Mouse (Mus musculus) thymus, postnatal 36 days (tissue): ENCODE data around the gene Sfpq.

ENCODE experiments used
- DNase-seq, 2 experiments: peaks; one replicate each; pipeline ENCODE4 v3.0.0; 2022; ENCODE audit warnings: mixed read lengths in 2 of 2

Gene Sfpq

DNA sequence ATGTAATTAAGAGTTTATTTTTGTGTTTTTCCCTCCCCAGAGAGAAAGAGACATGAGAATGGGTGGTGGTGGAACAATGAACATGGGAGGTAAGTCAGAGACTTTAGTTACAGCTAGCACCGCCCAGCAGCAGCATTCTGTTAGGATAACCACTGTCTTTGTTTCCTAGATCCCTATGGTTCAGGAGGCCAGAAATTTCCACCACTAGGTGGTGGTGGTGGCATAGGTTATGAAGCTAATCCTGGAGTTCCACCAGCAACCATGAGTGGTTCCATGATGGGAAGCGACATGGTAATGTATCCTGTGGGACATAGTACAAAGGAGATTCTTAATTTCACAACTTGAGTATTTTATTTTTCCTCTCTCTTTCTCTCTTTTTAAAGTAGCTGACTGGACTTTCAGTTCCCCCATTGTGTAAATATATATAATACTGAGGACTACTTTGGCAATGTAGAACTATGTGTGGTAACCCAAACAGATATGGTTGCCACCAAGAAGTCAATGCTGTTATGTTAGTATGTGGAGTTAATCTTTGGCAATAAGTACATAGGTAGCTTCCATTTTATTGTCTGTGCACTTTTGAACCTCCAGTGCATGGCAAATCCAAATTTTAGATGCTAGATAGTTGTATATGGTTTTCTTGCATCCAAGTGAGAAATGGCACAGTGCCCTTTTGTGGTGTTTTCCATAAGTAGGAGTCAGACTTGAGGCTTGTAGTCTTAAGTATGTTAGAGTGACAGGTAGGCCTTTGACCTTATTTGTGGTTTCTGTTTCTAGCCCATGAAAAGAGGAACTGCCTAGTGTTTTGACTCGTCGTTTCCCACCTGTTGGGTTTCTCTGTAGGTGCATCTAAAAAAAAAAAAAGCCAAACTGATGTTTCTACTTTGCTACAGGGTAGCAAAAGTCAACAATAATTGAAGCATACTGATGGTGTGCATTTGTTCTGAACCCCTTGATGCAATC is 6.4 kb downstream of the Sfpq start:
- DNase-seq = no peak

DNA sequence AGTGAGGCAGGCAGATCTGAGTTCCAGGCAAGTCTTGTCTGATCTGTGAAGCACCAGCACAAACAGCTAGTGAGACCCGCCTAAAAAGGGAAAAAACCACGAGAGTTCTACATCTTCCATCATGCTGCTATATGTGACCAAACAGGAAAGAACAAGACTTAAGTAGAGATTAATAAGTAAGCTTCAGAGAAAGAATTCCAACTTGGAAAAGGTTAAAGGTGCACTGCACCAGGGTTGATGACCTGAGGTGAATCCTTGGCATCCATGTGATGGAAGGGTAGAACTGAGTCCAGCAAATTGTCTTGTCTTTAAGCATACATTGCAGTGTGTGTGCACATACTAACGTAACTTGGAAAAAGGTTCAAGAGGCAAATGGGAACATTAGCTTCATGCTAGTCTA is 16.0 kb downstream of the Sfpq start:
- no peak for DNase-seq

DNA sequence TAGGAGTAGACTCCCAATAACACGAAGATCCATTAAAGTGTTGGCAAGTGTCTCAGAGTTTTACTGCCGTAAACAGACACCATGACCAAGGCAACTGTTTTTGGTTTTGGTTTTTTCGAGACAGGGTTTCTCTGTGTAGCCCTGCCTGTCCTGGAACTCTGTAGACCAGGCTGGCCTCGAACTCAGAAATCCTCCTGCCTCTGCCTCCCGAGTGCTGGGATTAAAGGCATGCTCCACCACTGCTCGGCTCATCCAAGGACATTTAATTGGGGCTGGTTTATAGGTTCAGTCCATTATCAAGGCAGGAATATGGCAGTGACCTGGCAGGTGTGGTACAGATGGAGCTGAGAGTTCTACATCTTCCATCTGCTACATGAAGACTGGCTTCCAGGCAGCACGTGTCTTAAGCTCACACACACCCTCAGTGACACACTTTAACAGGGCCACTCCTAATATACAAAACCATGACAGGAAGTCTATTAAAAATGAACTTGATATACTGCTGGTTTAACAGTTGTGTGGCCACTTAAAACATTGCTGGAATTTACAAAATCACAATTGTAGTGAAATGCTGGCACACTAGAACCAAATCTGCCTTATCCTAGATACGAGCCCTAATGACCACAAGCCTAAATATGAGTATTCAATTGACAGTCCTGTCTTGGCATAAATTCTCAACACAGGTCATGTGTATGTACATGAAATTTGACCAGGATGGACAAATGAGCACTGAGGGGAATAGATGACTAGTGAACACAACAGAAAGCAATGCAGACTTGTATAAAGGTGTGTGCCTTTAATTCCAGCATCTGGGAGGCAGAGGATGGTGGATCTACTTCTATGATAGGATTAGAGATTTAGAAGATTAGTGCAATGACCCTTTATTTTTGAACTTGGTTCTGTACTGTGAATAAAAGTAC is 17.0 kb downstream of the Sfpq start:
- DNase-seq = no peak

DNA sequence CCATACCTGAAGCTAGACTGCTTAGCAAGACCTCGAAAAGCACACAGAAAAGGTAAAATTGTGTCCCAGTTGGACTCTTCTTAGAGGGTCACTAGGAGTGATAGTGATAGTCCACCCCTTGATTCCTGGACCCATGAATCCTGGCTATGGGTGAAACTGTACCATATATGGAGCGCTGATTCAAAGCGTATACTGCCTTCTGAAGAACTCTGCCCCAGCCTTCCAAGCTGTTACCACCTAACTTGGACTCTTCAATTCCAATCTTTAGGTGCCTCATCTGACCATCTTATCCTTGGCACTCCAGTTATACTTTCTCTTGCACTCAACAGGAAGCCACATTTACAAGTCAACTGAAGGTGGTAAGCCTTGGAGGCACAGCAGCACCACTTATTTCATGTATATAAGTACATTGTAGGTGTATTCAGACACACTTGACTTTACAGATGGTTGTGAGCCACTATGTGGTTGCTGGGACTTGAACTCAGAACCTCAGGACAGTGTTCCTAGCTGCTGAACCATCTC is 17.8 kb downstream of the Sfpq start:
- DNase-seq = no peak

DNA sequence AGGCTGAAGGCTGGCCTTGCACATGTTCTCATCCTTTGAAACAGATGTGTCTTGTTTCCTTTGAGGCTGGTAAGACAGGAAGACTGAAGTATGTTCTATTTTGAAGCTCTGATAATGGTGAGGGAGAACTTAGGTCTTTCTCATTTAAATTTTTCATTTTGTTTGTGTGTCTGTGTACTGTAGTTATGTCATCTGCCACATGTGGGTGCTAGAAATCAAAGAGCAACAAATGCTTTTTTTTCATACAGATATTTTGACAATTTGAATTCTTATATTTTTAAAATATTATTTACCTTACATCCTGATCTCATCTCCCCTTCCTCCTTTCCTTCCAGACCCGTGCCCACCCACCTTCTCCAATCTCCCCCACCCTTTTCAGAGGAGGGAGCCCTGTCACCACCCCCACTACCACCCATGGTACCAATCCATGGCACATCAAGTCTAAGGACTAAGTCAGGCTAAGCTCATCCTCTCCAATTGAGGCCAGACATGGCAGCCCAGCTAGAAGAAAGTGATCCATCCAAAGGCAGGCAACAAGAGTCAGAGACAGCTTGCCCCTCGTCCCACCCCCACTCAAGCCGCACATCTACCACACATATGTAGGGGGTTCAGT is 18.9 kb downstream of the Sfpq start:
- DNase-seq = no peak

- no peak for DNase-seq
These were observed 22.4 kb downstream of the Sfpq start for GRCm38 (mm10) chr4:127043540-127043939.

DNA sequence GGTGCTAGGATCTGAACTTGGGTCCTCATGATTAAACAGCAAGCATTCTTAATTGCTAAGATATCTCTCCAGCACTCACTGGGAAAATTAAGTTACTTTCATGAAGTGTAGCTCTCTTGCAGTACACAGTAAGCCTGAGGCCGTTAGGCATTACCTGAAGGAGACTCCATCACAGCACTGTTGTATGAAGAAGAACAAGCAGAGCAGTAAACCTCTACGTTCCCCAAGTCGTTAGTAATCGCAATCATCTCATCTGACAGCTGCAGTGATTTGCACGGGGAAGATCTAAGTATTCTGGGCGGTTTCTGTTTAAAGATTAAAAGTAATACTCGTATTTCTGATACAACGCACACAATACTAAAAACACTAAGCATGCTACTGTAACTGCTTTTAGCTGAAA is 30.0 kb downstream of the Sfpq start:
- no peak for DNase-seq

GRCm38 (mm10) chr4:127053071-127053470 is 31.9 kb downstream of the Sfpq start:
- DNase-seq = no peak

DNA sequence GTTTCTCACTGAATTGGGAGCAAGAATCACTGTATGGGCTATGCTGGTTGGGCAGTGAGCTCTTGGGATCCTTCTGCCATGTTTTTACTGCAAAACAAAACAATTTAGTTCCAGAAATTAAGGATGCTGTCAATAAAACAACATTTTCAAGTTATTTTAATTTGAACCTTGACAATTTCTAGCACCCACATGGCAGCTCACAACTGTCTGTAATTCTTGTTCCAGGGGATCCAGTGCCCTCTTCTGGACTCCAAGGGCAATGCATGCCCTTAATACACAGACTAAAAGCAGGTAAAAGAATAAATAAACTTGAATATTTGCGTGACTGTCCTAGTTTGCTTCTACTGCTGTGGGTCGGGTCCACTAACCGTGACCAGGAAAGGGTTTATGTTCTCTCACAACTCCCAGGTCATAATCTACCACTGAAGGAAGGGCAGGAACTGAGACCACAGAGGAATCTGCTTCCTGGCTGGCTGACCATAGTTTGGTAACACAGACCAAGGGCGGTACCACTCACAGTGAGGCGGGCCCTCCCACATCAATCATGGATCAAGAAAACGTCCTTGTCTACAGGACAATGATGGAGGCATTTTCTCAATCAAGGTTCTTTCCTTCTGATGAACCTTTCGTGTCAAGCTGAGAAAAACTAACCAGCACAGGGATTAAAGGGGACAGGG is 33.5 kb downstream of the Sfpq start:
- no peak for DNase-seq

DNA sequence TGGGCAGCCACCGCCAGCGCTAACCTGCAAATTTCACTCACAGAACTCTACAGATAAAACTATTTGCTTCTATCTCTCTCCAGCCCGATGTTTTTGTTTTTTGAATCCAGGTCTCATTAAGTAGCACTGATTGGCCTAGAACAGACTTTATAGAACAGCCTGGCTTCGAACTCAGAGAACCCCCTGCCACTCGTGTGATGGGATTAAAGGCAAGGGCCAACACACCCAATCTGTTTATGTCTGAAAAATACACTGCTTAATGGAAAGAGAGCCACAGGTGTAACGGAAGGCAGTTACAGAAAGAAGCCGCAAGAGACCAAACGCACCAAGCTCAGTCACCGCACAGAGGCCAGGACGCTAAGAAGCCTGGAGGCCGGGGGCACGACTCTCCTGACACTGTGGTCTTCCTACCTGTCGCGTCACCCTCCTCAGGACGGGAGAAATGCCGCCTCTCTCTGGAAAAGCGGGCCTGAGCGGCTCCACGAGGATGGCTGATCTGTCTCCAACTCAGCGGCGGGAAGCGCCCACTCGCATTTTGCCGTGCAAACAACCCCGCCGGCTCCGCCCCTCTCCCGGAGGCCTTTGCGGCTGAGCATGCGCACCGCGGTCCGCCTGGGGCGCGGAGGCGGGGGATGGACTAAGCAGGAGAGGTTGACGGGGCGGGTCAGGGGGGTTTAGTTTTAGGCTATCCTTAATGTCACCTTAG is 39.6 kb downstream of the Sfpq start, which contains the start of gene Zmym1:
Zmym1 (minus strand) TSS at position 568 of the 706 bp plus-strand sequence.
- peak; percentile 93 to 94 for DNase-seq

GRCm38 (mm10) chr4:127064051-127064450 is 42.9 kb downstream of the Sfpq start:
- no peak for DNase-seq

DNA sequence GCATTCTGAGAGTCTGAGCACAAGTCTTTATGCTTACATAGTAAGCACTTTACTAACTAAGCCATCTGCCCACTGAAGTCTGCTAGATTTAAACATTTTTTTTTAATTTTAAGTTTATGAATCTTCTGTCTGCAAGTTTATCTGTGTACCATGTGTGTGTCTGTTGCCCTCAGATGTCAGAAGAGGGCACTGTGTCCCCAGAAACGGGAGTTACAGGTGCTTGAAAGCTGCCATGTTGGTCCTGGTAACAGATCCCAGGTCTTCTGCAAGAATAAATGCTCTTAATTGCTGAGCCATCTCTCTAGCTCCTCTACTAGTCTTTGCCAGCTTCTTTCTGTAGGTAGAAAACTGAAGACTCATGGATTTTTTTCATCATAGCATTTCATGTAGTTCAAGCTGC is 53.8 kb downstream of the Sfpq start:
- no peak for DNase-seq

DNA sequence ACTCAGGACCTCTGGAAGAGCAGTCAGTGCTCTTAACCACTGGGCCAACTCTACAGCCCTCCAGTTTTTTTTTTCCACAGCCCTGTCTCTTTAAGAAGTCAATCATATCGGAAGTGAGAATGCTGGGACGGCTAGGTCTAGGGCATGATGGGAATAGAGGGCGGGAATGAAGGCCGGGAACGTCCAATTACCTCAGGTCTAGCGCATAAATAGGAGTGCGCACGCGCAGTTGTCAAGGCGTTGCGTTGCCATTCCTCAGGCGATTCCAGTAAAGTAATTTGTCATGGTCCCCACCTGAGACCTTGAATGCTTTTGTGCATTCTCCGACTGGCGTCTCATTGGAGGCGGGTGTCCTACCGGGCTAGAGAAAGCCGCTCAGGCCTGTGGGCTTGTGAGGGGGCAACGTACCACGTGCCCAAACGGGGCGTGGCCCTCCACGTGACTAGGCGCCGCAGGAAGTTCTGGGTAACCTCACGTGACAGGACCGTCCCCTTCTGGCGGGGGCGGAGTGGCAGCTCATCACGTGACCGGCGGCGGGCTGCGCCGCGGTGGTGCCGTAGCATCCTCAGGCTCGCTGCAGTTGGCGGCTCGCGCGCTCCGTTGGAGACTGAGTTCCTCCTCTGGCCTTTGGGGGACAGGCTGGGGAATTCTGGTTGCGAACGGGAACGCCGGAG is 55.9 kb downstream of the Sfpq start, which contains the start of gene Zmym6:
Zmym6 (plus strand) TSS at position 509 of the 674 bp plus-strand sequence.
- peak; percentile 91 to 95 for DNase-seq

GRCm38 (mm10) chr4:127080806-127081205 is 59.7 kb downstream of the Sfpq start:
- DNase-seq = no peak

GRCm38 (mm10) chr4:127083131-127083530 is 62.0 kb downstream of the Sfpq start:
- no peak for DNase-seq

DNA sequence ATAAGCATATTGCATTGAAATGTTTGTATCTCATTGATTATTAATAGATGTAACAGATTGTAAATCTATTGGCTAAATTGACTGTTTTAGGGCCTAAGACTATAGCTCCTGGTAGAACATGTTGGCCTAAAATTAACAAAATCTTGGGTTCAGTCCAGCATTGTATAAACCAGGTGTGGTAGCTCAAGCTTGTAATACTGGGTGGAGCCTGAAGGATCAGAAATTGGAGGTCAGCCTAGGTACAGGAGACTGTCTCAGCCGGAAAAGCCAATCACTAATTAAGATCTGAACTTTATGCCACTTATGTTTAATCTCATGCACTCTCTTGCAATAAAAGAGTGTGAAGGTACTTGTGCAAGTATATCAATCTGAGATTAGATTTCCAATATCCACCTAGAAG is 64.6 kb downstream of the Sfpq start:
- no peak for DNase-seq
